Comparison of ENCODE assay signal across 9 mouse cellular contexts in genomic region chr2:103718594-103719291, GRCm38 (mm10). TPM values are rescaled to one million over a fixed set of nuclear protein-coding genes. Genes with fewer than 3 reads are reported as not detected.
DNase-seq lines count a peak whose midpoint lies in the region; ATAC-seq and TF ChIP-seq lines count a peak whose summit lies in the region.
"Had no signal": no experiment of that assay in that cellular context is flagged by ENCODE, and none has a peak within 500 bp of the region (broad histone marks: within the 10 kb centered on the region; RNA-seq: fewer than 3 reads in every experiment).

No protein-coding gene starts in this region.

- H3K27ac ChIP-seq in bone marrow, adult 2 months (ENCODE audit: control insufficient read depth, insufficient read depth, low read depth, low read length, poor library complexity): no peak overlapping the region
- no peak overlapping the region for H3K27ac ChIP-seq in embryonic fibroblast, embryonic 13.5 days (ENCODE audit: insufficient read depth, low read length)
- no peak overlapping the region for H3K27ac ChIP-seq in heart, embryonic 12.5 days (ENCODE audit: poor library complexity, severe bottlenecking)
- no peak overlapping the region for H3K27ac ChIP-seq in kidney, embryonic 16.5 days (ENCODE audit: low read length)
- no peak overlapping the region for H3K27ac ChIP-seq in liver, adult 2 months (replicated peaks; ENCODE audit: insufficient read depth, low read depth, low read length)
- H3K27ac ChIP-seq: embryonic facial prominence, embryonic 13.5 days had no signal

- DNase-seq in CD4-positive helper T cell, adult 2 months (ENCODE audit: low read depth, low spot score): peak; percentile 77
- DNase-seq in liver, adult 2 months (ENCODE audit: extremely low read depth, low read depth, low spot score): peak; percentile 53
- DNase-seq in natural killer cell, adult 2 months (ENCODE audit: low spot score in 2 of 2): peak; percentile 47 to 67
- peak; percentile 81 for DNase-seq in splenic B cell, adult 2 months (ENCODE audit: low read depth, low spot score)

- whole genome bisulfite sequencing in bone marrow, adult 2 months: 63% methylated on average over 8 of the region's 8 CpGs
- 60% methylated on average over 8 of the region's 8 CpGs for WGBS in heart, embryonic 12.5 days
- 63% methylated on average over 8 of the region's 8 CpGs for WGBS in kidney, embryonic 16.5 days
- WGBS in liver, adult 2 months: 72% methylated on average over 8 of the region's 8 CpGs

- H3K4me2 ChIP-seq in heart, embryonic 12.5 days: no peak overlapping the region
- no peak overlapping the region for H3K4me2 ChIP-seq in kidney, embryonic 16.5 days (replicated peaks; ENCODE audit: low read depth, low read length)
- H3K4me2 ChIP-seq: embryonic facial prominence, embryonic 13.5 days had no signal

- no peaks in the 10 kb centered on the region for H3K9me3 ChIP-seq in heart, embryonic 12.5 days (replicated peaks)
- H3K9me3 ChIP-seq in kidney, embryonic 16.5 days (ENCODE audit: low read length): no peaks in the 10 kb centered on the region
- H3K9me3 ChIP-seq: embryonic facial prominence, embryonic 13.5 days had no signal

- no peak overlapping the region for H3K9ac ChIP-seq in heart, embryonic 12.5 days
- H3K9ac ChIP-seq in kidney, embryonic 16.5 days (replicated peaks; ENCODE audit: low read length): no peak overlapping the region
- H3K9ac ChIP-seq in liver, adult 2 months (ENCODE audit: low read depth, low read length): no peak overlapping the region
- H3K9ac ChIP-seq: embryonic facial prominence, embryonic 13.5 days had no signal

- peaks cover 74% of the 10 kb centered on the region for H3K36me3 ChIP-seq in heart, embryonic 12.5 days
- H3K36me3 ChIP-seq in kidney, embryonic 16.5 days (ENCODE audit: insufficient read depth, low read length): peaks cover 33% of the 10 kb centered on the region
- H3K36me3 ChIP-seq in liver, adult 2 months (ENCODE audit: control insufficient read depth, insufficient read depth, low read length): peaks cover 3% of the 10 kb centered on the region; the same call in 1 of the 2 replicates
- peaks cover 3% of the 10 kb centered on the region; the same call in 1 of the 2 replicates for H3K36me3 ChIP-seq in splenic B cell, adult 2 months (ENCODE audit: control insufficient read depth, insufficient read depth, low read length, poor library complexity, severe bottlenecking)

- no peak overlapping the region for H3K4me3 ChIP-seq in bone marrow, adult 2 months (replicated peaks; ENCODE audit: control insufficient read depth, low read depth, low read length)
- H3K4me3 ChIP-seq in embryonic fibroblast, embryonic 13.5 days (ENCODE audit: insufficient read depth, low read length): no peak overlapping the region
- no peak overlapping the region for H3K4me3 ChIP-seq in heart, embryonic 12.5 days
- H3K4me3 ChIP-seq in kidney, embryonic 16.5 days (ENCODE audit: low read length): no peak overlapping the region
- no peak overlapping the region for H3K4me3 ChIP-seq in liver, adult 2 months (ENCODE audit: insufficient read depth, low read depth, low read length)
- H3K4me3 ChIP-seq: embryonic facial prominence, embryonic 13.5 days had no signal

- no peaks in the 10 kb centered on the region for H3K27me3 ChIP-seq in heart, embryonic 12.5 days (replicated peaks)
- H3K27me3 ChIP-seq in kidney, embryonic 16.5 days (ENCODE audit: insufficient read depth, low read length): no peaks in the 10 kb centered on the region
- H3K27me3 ChIP-seq in liver, adult 2 months (ENCODE audit: control insufficient read depth, insufficient read depth, low read length): no peaks in the 10 kb centered on the region
- no peaks in the 10 kb centered on the region for H3K27me3 ChIP-seq in splenic B cell, adult 2 months (ENCODE audit: control insufficient read depth, insufficient read depth, low read length, poor library complexity, severe bottlenecking)
- H3K27me3 ChIP-seq: embryonic facial prominence, embryonic 13.5 days had no signal

- no peaks in the 10 kb centered on the region for H3K79me2 ChIP-seq in liver, adult 2 months (ENCODE audit: control insufficient read depth, insufficient read depth, low read length)

- no peaks in the 10 kb centered on the region for H3K4me1 ChIP-seq in bone marrow, adult 2 months (ENCODE audit: control insufficient read depth, insufficient read depth, low read length)
- H3K4me1 ChIP-seq in embryonic fibroblast, embryonic 13.5 days (ENCODE audit: control insufficient read depth, insufficient read depth, low read length): no peaks in the 10 kb centered on the region
- H3K4me1 ChIP-seq in heart, embryonic 12.5 days (replicated peaks): peaks cover 18% of the 10 kb centered on the region
- no peaks in the 10 kb centered on the region for H3K4me1 ChIP-seq in kidney, embryonic 16.5 days (ENCODE audit: insufficient read depth, low read length)
- peaks cover 14% of the 10 kb centered on the region for H3K4me1 ChIP-seq in liver, adult 2 months (ENCODE audit: control insufficient read depth, insufficient read depth, low read length)
- H3K4me1 ChIP-seq: embryonic facial prominence, embryonic 13.5 days had no signal

- ATAC-seq in heart, embryonic 12.5 days (ENCODE audit: insufficient number of reproducible peaks, low FRiP score): peak; percentile 51; the same call in 1 of the 2 replicates
- ATAC-seq in kidney, embryonic 16.5 days (ENCODE audit: low FRiP score, low TSS enrichment): peak; percentile 80

- peak; percentile 95 for TF ChIP-seq CTCF in bone marrow, adult 2 months (IDR thresholded peaks at IDR 0.05; ENCODE audit: control insufficient read depth, insufficient read depth, low read length)
- peak; percentile 90 for TF ChIP-seq CTCF in embryonic fibroblast, embryonic 13.5 days (IDR thresholded peaks at IDR 0.05; ENCODE audit: borderline replicate concordance, insufficient read depth, low read length)
- TF ChIP-seq CTCF in liver, adult 2 months (IDR thresholded peaks at IDR 0.05; ENCODE audit: low read depth, low read length): peak; percentile 97

- no peak for TF ChIP-seq POLR2A in bone marrow, adult 2 months (IDR thresholded peaks at IDR 0.05; ENCODE audit: borderline replicate concordance, control insufficient read depth, low read depth, low read length)
- no peak for TF ChIP-seq POLR2A in embryonic fibroblast, embryonic 13.5 days (IDR thresholded peaks at IDR 0.05; ENCODE audit: low read depth, low read length)
- no peak for TF ChIP-seq POLR2A in liver, adult 2 months (IDR thresholded peaks at IDR 0.05; ENCODE audit: extremely low read depth, insufficient read depth, low read length)

RNA-seq across cellular contexts. Expression of gene Nat10, which starts 42.3 kb away (rescaled TPM):
- polyA plus RNA-seq in bone marrow, adult 2 months (2011; ENCODE audit: insufficient read depth, insufficient read length, low replicate concordance, missing spikeins): 13.2 and 22.8 TPM in 2 replicates
- 30.0 and 32.9 TPM in 2 replicates for polyA plus RNA-seq in embryonic fibroblast, embryonic 13.5 days (2011; ENCODE audit: insufficient read length, low read depth, missing spikeins)
- polyA plus RNA-seq in heart, embryonic 12.5 days (2016; fragmentation: Nextera tagmentation; extraction: Ambion mirVana): 17.2 and 19.1 TPM in 2 replicates
- polyA plus RNA-seq in kidney, embryonic 16.5 days (2015; fragmentation: Nextera tagmentation; extraction: Ambion mirVana): 32.1 and 32.2 TPM in 2 replicates
- 8.8 and 8.9 TPM in 2 replicates for total RNA-seq in liver, adult 2 months (2014; rRNA removed)
- 16.3 and 28.7 TPM in 2 replicates for polyA plus RNA-seq in liver, adult 2 months (2012; rRNA removed)
